Mouse (Mus musculus): Measurements from ENCODE around the gene S100pbp. TPM values are rescaled to one million over a fixed set of nuclear protein-coding genes. Genes with fewer than 3 reads are reported as not detected.
A peak's percentile ranks its signal among the peaks of the same experiment; 100 is the strongest.

S100pbp gene
- total and polyA plus RNA-seq, 2 experiments from 2014 or later = 16.9 to 35.9 TPM

DNA sequence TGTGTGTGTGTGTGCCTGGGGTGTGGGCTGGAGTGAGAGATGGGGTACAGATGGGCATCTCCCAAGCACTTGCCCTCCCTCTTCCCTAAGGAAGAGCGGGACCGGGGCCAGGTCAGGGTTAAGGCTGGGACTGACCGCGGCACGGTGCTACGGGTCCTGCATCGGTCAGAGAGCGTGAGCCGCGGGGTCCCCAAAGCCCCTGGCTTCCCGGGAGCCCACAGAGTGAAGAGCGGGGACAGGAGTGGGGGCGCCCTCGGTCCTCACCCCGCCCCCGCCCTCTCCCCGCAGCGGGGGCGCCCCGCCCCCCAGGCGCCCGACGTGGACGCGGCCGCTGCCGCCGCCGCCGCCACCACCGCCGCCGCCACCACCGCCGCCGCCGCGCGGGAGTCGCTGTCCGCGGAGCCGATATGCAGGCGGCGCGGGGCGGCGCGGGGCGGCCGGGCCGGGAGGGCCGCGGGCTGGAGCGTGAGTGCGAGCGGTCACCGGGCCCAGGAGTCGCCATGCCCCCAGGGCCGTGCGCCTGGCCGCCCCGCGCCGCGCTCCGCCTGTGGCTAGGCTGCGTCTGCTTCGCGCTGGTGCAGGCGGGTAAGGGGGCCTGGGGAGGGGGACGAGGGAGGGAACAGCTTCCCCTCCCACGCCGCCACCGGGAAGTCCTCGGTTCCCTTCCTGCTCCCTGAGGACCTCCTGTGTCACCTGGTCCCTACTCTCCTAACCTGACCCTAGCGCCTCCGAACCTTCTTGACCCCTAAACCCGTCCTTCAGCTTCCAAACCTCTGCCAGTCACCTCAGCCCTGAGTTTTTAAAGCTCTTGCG, 52.7 kb downstream of the S100pbp start, which contains the start of gene Fndc5:
Gene Fndc5 (plus strand): TSS at position 421 of the 813 bp plus-strand sequence.
- Histone ChIP-seq H3K4me2 (ENCODE audit: low read depth, low read length) (peak within 1 kb of the TSS; percentile 88), H3K4me3 (ENCODE audit: low read length) (peak within 1 kb of the TSS; percentile 63), H3K9ac (replicated peaks; ENCODE audit: low read length) (peak within 1 kb of the TSS; percentile 77), H3K9me3 (ENCODE audit: low read length) (no peaks in the 10 kb centered on the region), H3K27ac (no peak within 1 kb of the TSS), H3K36me3 (ENCODE audit: insufficient read depth, low read length) (no peaks in the 10 kb centered on the region), H3K4me1 (ENCODE audit: insufficient read depth, low read length) (peaks cover 10% of the 10 kb centered on the region; the same call in 1 of the 2 replicates), H3K27me3 (ENCODE audit: insufficient read depth, low read length) (no peaks in the 10 kb centered on the region)
- 2% methylated on average over 46 of the region's 80 CpGs for WGBS
- ATAC-seq (peak; percentile 55), DNase-seq (ENCODE audit: low spot score) (peak; percentile 53)
- no peak for TF ChIP-seq CTCF (IDR thresholded peaks at IDR 0.05; ENCODE audit: low read depth)

DNA sequence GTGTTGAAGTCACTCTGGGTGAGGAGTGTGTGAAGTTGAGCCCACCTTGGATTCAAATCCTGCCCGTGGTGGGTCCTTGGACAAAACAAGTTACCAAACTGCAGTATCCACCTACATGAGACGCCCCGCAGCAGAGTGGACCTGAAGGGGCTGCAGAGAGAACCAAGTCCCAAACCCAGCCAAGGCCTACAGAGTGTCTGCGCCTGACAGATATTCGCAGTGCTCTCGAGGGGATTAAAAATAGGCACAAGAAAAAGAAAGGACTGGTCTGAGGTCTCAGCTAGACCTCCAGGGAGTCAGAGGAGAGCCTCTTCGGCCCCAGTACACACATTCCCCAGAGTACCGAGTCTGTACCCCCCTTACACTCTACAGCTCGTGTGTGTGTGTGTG, 53.3 kb downstream of the S100pbp start:
- H3K36me3 ChIP-seq (ENCODE audit: insufficient read depth, low read length) = no peaks in the 10 kb centered on the region
- peaks cover 5% of the 10 kb centered on the region; the same call in 1 of the 2 replicates for H3K4me1 ChIP-seq (ENCODE audit: insufficient read depth, low read length)
- peak overlapping the region; percentile 88 for H3K4me2 ChIP-seq (ENCODE audit: low read depth, low read length)
- H3K9ac ChIP-seq (replicated peaks; ENCODE audit: low read length) = peak overlapping the region; percentile 77
- no peak for TF ChIP-seq CTCF (IDR thresholded peaks at IDR 0.05; ENCODE audit: low read depth)
- no peak overlapping the region for H3K27ac ChIP-seq
- peak overlapping the region; percentile 63 for H3K4me3 ChIP-seq (ENCODE audit: low read length)
- 35% methylated on average over 9 of the region's 9 CpGs for WGBS
- H3K9me3 ChIP-seq (ENCODE audit: low read length) = no peaks in the 10 kb centered on the region
- no peaks in the 10 kb centered on the region for H3K27me3 ChIP-seq (ENCODE audit: insufficient read depth, low read length)
- no peak for ATAC-seq
- no peak for DNase-seq (ENCODE audit: low spot score)

DNA sequence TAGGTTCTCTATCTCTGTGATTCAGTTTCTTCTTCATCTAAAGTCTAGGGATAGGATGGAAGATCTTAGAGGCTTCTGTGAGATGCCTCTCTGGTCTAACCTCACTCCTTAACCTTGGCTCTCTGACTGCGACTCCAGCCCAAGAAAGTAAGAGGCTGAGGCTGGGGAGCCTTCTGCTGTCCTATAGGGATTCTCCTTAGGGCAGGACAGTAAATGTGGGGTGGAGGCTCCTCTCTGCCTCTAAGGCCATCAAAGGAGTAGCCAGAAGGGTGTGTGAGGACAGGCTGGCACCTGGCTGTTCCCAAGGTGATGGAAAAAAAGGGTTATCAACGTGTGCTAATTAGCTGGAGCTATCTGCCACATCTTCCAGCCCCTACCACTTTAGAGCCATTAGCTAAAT, 53.9 kb downstream of the S100pbp start:
- WGBS = 67% methylated on average over 2 of the region's 2 CpGs

DNA sequence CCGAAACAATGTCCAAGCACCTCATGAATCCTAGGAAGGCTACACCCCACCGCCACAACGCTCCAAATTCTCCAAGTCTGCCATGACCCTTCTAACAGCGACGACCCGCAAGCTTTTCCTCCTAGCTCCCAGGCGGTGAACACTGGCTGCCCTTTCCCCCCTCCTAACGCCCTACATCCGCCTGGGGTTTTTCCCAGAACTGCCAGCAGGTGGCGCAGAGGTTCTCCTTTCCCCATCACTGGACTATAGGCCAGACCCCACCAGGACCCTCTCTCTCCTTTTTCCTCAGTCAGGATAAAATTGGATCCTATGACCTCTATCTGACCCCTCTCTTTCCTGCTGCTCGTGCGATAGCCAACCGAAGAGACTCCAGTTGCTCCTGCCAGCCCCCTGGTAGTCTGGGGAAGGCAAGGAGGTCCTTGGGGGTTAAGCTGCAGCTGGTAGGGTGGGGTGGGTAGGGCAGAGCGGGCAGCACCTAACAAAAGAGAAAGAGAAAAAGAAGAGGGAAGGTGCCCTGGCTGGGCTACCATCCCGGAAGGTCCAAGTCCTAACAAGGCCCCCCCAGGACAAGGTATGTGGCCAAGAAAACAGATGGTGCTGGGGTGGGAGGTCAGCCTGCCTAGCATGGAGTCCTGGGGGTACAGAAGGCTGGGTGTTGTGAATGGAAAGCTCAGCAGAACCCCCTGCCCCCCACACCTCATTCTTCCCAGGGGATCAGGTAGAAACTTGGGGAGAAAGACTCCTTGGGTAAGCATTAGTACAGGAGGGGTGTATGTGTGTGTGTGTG, 54.5 kb downstream of the S100pbp start:
- ATAC-seq (peak; percentile 34; the same call in 1 of the 2 replicates), DNase-seq (ENCODE audit: low spot score) (peak; percentile 84)
- peak; percentile 92 for TF ChIP-seq CTCF (IDR thresholded peaks at IDR 0.05; ENCODE audit: low read depth)
- H3K4me2 ChIP-seq (ENCODE audit: low read depth, low read length) = peak overlapping the region; percentile 35
- H3K36me3 ChIP-seq (ENCODE audit: insufficient read depth, low read length) = no peaks in the 10 kb centered on the region
- peaks cover 8% of the 10 kb centered on the region for H3K4me1 ChIP-seq (ENCODE audit: insufficient read depth, low read length)
- no peak overlapping the region for H3K27ac ChIP-seq
- no peak overlapping the region for H3K4me3 ChIP-seq (ENCODE audit: low read length)
- 0 out of 2 replicates have a peak overlapping the region, but pooled peaks have one; percentile 18 for H3K9ac ChIP-seq (replicated peaks; ENCODE audit: low read length)
- WGBS = 12% methylated on average over 15 of the region's 15 CpGs
- H3K9me3 ChIP-seq (ENCODE audit: low read length) = no peaks in the 10 kb centered on the region
- H3K27me3 ChIP-seq (ENCODE audit: insufficient read depth, low read length) = no peaks in the 10 kb centered on the region

More for the DNA sequence above, 53.9 kb downstream of the S100pbp start:
- TF ChIP-seq CTCF (IDR thresholded peaks at IDR 0.05; ENCODE audit: low read depth) = no peak
- no peak for DNase-seq (ENCODE audit: low spot score)
- no peak overlapping the region for H3K9ac ChIP-seq (replicated peaks; ENCODE audit: low read length)
- ATAC-seq = no peak
- no peaks in the 10 kb centered on the region for H3K27me3 ChIP-seq (ENCODE audit: insufficient read depth, low read length)
- H3K9me3 ChIP-seq (ENCODE audit: low read length) = no peaks in the 10 kb centered on the region
- no peak overlapping the region for H3K27ac ChIP-seq
- no peaks in the 10 kb centered on the region for H3K36me3 ChIP-seq (ENCODE audit: insufficient read depth, low read length)
- H3K4me1 ChIP-seq (ENCODE audit: insufficient read depth, low read length) = peaks cover 4% of the 10 kb centered on the region; the same call in 1 of the 2 replicates
- no peak overlapping the region for H3K4me2 ChIP-seq (ENCODE audit: low read depth, low read length)
- H3K4me3 ChIP-seq (ENCODE audit: low read length) = no peak overlapping the region

DNA sequence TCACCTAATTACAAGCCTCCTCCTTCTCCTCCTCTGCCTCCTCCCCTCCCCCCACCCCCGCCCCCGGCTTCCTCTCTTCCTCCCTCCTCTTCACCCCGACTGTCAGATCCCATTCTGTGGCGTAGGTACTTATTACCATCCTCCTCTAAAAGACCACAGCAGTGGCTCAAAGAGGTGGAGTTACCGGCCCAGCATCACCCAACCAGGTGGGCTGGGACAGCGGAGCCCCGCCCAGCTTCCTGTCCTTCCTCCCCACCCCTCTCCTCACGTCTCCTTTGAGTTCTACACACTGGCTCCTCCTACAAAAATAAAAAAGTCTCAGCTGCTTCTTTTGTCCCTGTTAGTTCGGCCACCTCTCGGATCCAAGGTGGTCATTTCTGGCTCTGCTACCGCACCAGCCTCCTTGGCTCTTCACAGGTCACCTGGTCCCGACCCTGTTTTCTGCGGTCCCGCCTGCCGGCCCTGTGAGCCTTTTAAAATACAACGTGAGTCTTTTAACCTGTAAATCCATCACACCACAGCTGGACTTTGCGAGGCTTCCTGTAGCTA, 58.7 kb downstream of the S100pbp start:
- Histone ChIP-seq H3K27ac (0 out of 2 replicates have a peak overlapping the region, but pooled peaks have one; percentile 45), H3K4me1 (ENCODE audit: insufficient read depth, low read length) (peaks cover 23% of the 10 kb centered on the region)

DNA sequence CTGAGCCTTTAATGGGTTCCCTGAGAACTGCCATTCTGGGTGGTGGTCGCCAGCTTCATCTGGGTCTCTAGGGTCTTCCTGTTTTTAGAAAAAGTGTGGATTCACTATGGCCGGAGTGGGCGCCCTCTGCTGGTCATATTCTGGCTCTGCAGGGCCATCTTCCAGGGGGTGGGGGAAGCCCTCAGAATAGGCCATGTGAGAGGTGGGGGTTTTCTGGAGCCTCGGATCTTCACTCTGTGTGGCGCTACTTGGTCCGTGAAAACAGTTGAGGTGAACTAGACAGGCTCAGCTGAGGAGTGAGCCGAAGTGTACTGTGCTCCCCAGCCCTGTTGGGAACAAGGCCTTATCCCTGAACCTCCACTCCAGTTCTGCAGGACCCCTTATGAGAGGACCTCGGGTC, 59.4 kb downstream of the S100pbp start:
- Histone ChIP-seq H3K4me1 (ENCODE audit: insufficient read depth, low read length) (peaks cover 29% of the 10 kb centered on the region), H3K9me3 (ENCODE audit: low read length) (no peaks in the 10 kb centered on the region), H3K36me3 (ENCODE audit: insufficient read depth, low read length) (no peaks in the 10 kb centered on the region), H3K4me2 (ENCODE audit: low read depth, low read length) (peak overlapping the region; percentile 10), H3K9ac (replicated peaks; ENCODE audit: low read length) (0 out of 2 replicates have a peak overlapping the region, but pooled peaks have one; percentile 24), H3K27ac (peak overlapping the region; percentile 45; the same call in 1 of the 2 replicates), H3K27me3 (ENCODE audit: insufficient read depth, low read length) (no peaks in the 10 kb centered on the region), H3K4me3 (ENCODE audit: low read length) (no peak overlapping the region)
- WGBS = 4% methylated on average over 8 of the region's 8 CpGs
- peak; percentile 59; the same call in 1 of the 2 replicates for ATAC-seq
- peak; percentile 84 for DNase-seq (ENCODE audit: low spot score)
- TF ChIP-seq CTCF (IDR thresholded peaks at IDR 0.05; ENCODE audit: low read depth) = peak; percentile 90

More for the DNA sequence above, 58.7 kb downstream of the S100pbp start:
- DNase-seq (ENCODE audit: low spot score) = no peak
- H3K4me3 ChIP-seq (ENCODE audit: low read length) = no peak overlapping the region
- peak overlapping the region; percentile 10 for H3K4me2 ChIP-seq (ENCODE audit: low read depth, low read length)
- no peaks in the 10 kb centered on the region for H3K36me3 ChIP-seq (ENCODE audit: insufficient read depth, low read length)
- WGBS = 13% methylated on average over 17 of the region's 17 CpGs
- no peak overlapping the region for H3K9ac ChIP-seq (replicated peaks; ENCODE audit: low read length)
- no peaks in the 10 kb centered on the region for H3K27me3 ChIP-seq (ENCODE audit: insufficient read depth, low read length)
- no peak for TF ChIP-seq CTCF (IDR thresholded peaks at IDR 0.05; ENCODE audit: low read depth)
- peak; percentile 54 for ATAC-seq
- no peaks in the 10 kb centered on the region for H3K9me3 ChIP-seq (ENCODE audit: low read length)
